Mouse (Mus musculus): ENCODE measurements at regions not wholly inside any gene's neighbourhood (a gene's known extent, or its start where the extent isn't known, plus 50 kb on each side); places are given as distances from the start of the nearest gene placed in this dataset.

DNA sequence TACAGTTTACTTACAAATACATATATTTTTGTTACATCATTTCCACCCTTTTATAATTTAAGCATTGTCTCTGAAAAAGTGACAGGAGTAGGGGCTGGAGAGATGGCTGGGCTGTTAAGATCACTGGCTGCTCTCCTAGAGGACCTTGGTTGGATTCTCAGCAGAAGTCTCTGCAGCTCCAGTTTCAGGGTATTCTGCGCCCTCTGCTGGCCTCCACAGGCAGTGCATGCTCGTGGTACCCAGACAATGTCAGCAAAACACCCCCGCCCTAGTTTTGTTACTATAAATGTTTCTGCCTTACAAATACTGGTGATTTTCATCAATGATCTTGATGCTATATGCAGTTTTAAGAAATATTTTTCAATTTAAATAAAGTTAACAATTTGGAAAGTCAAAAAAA is 190.7 kb upstream of the Tas2r134 start:
- WGBS = 50% methylated on average over 3 of the region's 3 CpGs
- H3K9ac ChIP-seq (ENCODE audit: low read depth, low read length) = no peak overlapping the region
- no peak overlapping the region for H3K4me3 ChIP-seq (ENCODE audit: low read length)
- H3K4me2 ChIP-seq (replicated peaks; ENCODE audit: low read depth, low read length) = no peak overlapping the region
- no peaks in the 10 kb centered on the region for H3K9me3 ChIP-seq (ENCODE audit: control insufficient read depth, low read length)
- H3K36me3 ChIP-seq (ENCODE audit: control insufficient read depth, insufficient read depth, low read length) = no peaks in the 10 kb centered on the region
- no peak overlapping the region for H3K27ac ChIP-seq (ENCODE audit: low read depth, low read length)
- H3K27me3 ChIP-seq (ENCODE audit: control insufficient read depth, insufficient read depth, low read length) = no peaks in the 10 kb centered on the region
- no peak for ATAC-seq (ENCODE audit: low FRiP score, low TSS enrichment)
- H3K4me1 ChIP-seq (ENCODE audit: control insufficient read depth, insufficient read depth, low read length) = no peaks in the 10 kb centered on the region

DNA sequence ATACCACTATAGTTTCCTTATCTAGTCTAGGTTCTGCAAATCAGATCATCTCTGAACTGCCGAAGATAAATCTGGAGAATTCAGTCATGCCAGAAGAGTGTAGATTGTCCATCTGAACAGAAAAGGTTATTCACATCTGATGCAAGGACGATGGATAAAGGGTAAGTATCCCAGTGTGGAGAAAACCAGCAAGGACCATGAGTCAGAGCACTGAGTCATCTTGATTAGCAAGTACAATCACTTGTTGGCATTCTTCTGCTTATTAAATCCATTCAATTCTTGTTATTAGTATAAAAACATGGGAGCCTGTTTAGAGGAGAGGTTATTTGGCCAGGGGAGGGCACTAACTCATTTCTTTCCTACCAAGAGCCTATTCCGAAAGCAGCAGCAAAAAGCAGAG is 195.7 kb upstream of the Tas2r134 start:
- no peaks in the 10 kb centered on the region for H3K9me3 ChIP-seq (ENCODE audit: control insufficient read depth, low read length)
- H3K9ac ChIP-seq (ENCODE audit: low read depth, low read length) = no peak overlapping the region
- H3K27ac ChIP-seq (ENCODE audit: low read depth, low read length) = no peak overlapping the region
- H3K4me1 ChIP-seq (ENCODE audit: control insufficient read depth, insufficient read depth, low read length) = no peaks in the 10 kb centered on the region
- H3K36me3 ChIP-seq (ENCODE audit: control insufficient read depth, insufficient read depth, low read length) = no peaks in the 10 kb centered on the region
- no peak for ATAC-seq (ENCODE audit: low FRiP score, low TSS enrichment)
- H3K27me3 ChIP-seq (ENCODE audit: control insufficient read depth, insufficient read depth, low read length) = no peaks in the 10 kb centered on the region
- no peak overlapping the region for H3K4me3 ChIP-seq (ENCODE audit: low read length)
- WGBS = 83% methylated on average over 3 of the region's 3 CpGs
- H3K4me2 ChIP-seq (replicated peaks; ENCODE audit: low read depth, low read length) = no peak overlapping the region

DNA sequence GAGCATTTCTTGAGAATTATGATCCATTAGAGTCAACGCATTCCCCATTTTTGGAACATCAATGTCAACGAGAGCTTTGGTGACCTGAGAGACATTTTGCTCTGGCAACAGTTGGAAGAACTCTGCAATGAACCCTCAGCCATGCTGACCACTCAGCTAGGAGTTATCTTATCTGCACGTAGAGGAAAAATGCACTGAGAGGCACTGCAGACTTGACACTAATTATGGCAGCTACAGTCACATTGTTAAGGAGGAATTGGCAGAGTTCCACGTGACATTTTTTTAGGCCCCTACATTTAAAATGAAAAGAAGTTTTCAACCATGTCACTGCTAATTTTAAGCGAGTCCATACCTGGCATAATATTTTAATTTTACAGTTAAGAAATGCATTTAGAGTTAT is 197.6 kb upstream of the Tas2r134 start:
- no peak overlapping the region for H3K4me3 ChIP-seq (ENCODE audit: low read length)
- no peaks in the 10 kb centered on the region for H3K27me3 ChIP-seq (ENCODE audit: control insufficient read depth, insufficient read depth, low read length)
- no peaks in the 10 kb centered on the region for H3K9me3 ChIP-seq (ENCODE audit: control insufficient read depth, low read length)
- H3K4me1 ChIP-seq (ENCODE audit: control insufficient read depth, insufficient read depth, low read length) = no peaks in the 10 kb centered on the region
- H3K36me3 ChIP-seq (ENCODE audit: control insufficient read depth, insufficient read depth, low read length) = no peaks in the 10 kb centered on the region
- no peak overlapping the region for H3K27ac ChIP-seq (ENCODE audit: low read depth, low read length)
- no peak overlapping the region for H3K4me2 ChIP-seq (replicated peaks; ENCODE audit: low read depth, low read length)
- H3K9ac ChIP-seq (ENCODE audit: low read depth, low read length) = no peak overlapping the region
- WGBS = 72% methylated on average over 5 of the region's 5 CpGs
- ATAC-seq (ENCODE audit: low FRiP score, low TSS enrichment) = no peak

DNA sequence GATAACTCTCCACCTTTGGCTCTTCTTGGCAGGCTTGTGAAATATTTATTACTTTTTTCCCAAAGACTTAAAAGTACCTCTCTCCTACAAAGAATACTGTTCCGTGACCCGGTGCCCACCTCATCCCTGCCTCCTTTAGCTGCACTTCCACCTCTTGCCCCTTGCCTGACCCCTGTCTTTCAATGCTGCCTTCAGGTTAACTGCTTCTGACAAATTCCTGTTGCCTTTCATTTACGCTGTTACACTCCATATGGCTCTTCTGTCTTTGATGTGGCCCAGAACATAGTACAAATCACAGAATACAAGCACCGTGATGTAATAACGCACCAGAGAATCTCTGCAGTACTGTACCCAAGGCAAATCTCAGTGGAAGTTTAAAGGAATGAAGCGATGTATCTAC is 204.9 kb upstream of the Tas2r134 start:
- H3K27ac ChIP-seq (ENCODE audit: low read depth, low read length) = no peak overlapping the region
- peak; percentile 73 for ATAC-seq (ENCODE audit: low FRiP score, low TSS enrichment)
- no peak overlapping the region for H3K4me3 ChIP-seq (ENCODE audit: low read length)
- 9% methylated on average over 6 of the region's 6 CpGs for WGBS
- no peaks in the 10 kb centered on the region for H3K36me3 ChIP-seq (ENCODE audit: control insufficient read depth, insufficient read depth, low read length)
- H3K27me3 ChIP-seq (ENCODE audit: control insufficient read depth, insufficient read depth, low read length) = no peaks in the 10 kb centered on the region
- no peak overlapping the region for H3K4me2 ChIP-seq (replicated peaks; ENCODE audit: low read depth, low read length)
- peaks cover 15% of the 10 kb centered on the region for H3K4me1 ChIP-seq (ENCODE audit: control insufficient read depth, insufficient read depth, low read length)
- no peaks in the 10 kb centered on the region for H3K9me3 ChIP-seq (ENCODE audit: control insufficient read depth, low read length)
- H3K9ac ChIP-seq (ENCODE audit: low read depth, low read length) = no peak overlapping the region

DNA sequence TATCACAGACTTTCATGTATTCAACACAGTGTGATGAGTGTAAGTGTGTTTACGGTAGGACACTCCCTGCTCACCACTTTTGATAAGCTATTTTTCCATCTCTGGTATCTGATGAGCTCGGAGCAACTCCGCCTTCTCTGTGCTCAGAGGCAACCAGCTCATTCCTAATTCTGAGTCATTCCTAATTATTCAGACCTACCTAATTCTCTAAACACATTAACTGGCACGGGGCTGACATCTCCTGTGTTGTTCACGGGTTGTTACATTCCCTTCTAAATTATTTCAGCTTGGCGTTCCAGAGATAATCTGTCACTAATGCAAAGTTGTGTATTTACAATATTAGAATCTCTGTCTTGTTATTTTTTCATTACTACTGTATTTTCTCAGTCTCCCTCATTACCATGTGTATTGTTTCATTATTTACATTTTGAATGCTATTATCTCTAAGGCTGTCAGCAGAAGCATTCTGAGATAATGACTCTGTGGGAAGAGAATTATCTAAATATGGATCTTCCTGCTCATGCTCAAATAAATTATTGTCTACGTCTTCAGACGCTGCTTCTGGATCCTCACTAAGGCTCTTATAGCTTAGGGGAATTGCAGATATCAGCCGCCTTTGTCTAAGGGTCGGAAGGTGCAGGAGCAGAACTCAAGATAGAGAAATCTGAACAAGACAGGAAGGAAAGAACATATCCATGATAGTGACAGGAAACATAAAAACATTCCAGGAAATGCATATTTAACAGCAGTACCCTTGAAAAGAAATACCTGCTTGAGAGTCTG is 209.2 kb upstream of the Tas2r134 start:
- peaks cover 11% of the 10 kb centered on the region for H3K4me1 ChIP-seq (ENCODE audit: control insufficient read depth, insufficient read depth, low read length)
- 76% methylated on average over 10 of the region's 10 CpGs for WGBS
- no peaks in the 10 kb centered on the region for H3K9me3 ChIP-seq (ENCODE audit: control insufficient read depth, low read length)
- no peak for ATAC-seq (ENCODE audit: low FRiP score, low TSS enrichment)
- H3K4me3 ChIP-seq (ENCODE audit: low read length) = no peak overlapping the region
- H3K27me3 ChIP-seq (ENCODE audit: control insufficient read depth, insufficient read depth, low read length) = no peaks in the 10 kb centered on the region
- no peaks in the 10 kb centered on the region for H3K36me3 ChIP-seq (ENCODE audit: control insufficient read depth, insufficient read depth, low read length)
- no peak overlapping the region for H3K27ac ChIP-seq (ENCODE audit: low read depth, low read length)
- H3K9ac ChIP-seq (ENCODE audit: low read depth, low read length) = no peak overlapping the region
- H3K4me2 ChIP-seq (replicated peaks; ENCODE audit: low read depth, low read length) = no peak overlapping the region

DNA sequence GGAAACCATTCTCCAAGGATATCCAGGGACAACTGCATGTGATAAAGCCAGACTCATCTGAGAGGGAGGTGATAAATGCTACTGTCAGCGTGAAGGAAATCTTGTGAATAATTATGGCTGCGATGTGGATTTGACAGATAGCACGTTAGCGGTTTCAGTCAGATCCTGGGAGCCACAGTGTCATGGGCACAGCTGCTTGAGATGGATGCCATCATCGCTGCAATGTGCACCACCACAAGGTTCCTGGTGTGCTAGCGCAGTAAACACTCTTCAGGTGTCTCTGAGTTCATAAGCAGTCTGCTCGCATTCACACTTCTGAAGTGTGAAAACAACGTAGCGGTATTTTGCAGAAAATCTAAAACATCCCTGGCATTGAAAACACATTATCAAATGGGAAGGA is 238.9 kb upstream of the Tas2r134 start:
- no peak overlapping the region for H3K9ac ChIP-seq (ENCODE audit: low read depth, low read length)
- ATAC-seq (ENCODE audit: low FRiP score, low TSS enrichment) = no peak
- H3K9me3 ChIP-seq (ENCODE audit: control insufficient read depth, low read length) = no peaks in the 10 kb centered on the region
- no peak overlapping the region for H3K4me3 ChIP-seq (ENCODE audit: low read length)
- no peaks in the 10 kb centered on the region for H3K36me3 ChIP-seq (ENCODE audit: control insufficient read depth, insufficient read depth, low read length)
- H3K4me2 ChIP-seq (replicated peaks; ENCODE audit: low read depth, low read length) = no peak overlapping the region
- no peak overlapping the region for H3K27ac ChIP-seq (ENCODE audit: low read depth, low read length)
- WGBS = 93% methylated on average over 9 of the region's 9 CpGs
- H3K4me1 ChIP-seq (ENCODE audit: control insufficient read depth, insufficient read depth, low read length) = no peaks in the 10 kb centered on the region
- H3K27me3 ChIP-seq (ENCODE audit: control insufficient read depth, insufficient read depth, low read length) = no peaks in the 10 kb centered on the region

DNA sequence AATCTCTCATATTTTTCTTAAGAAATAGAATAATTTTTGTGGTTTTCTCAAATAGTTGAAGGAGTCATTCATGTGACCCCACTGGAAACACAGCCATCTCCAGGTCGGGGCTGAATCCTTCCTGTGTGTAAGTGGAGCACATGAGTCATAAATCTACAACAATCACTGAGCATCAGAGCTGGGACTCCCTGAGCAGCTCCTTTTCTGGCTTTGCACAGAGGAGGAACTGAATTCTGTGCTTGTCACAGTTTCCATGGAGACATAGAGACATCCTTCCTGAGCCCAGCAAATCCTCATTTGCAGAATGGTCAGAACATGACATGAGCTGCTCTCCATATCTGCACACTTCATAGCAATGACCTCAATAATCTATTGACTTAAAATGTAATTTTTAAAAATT is 238.2 kb upstream of the Rnd3 start:
- no peak overlapping the region for H3K9ac ChIP-seq (ENCODE audit: low read depth, low read length)
- no peaks in the 10 kb centered on the region for H3K4me1 ChIP-seq (ENCODE audit: control insufficient read depth, insufficient read depth, low read length)
- H3K9me3 ChIP-seq (ENCODE audit: control insufficient read depth, low read length) = no peaks in the 10 kb centered on the region
- H3K4me3 ChIP-seq (ENCODE audit: low read length) = no peak overlapping the region
- no peaks in the 10 kb centered on the region for H3K36me3 ChIP-seq (ENCODE audit: control insufficient read depth, insufficient read depth, low read length)
- no peak overlapping the region for H3K4me2 ChIP-seq (replicated peaks; ENCODE audit: low read depth, low read length)
- 9% methylated on average over 1 of the region's 1 CpGs for WGBS
- H3K27me3 ChIP-seq (ENCODE audit: control insufficient read depth, insufficient read depth, low read length) = no peaks in the 10 kb centered on the region
- no peak overlapping the region for H3K27ac ChIP-seq (ENCODE audit: low read depth, low read length)
- ATAC-seq (ENCODE audit: low FRiP score, low TSS enrichment) = no peak

DNA sequence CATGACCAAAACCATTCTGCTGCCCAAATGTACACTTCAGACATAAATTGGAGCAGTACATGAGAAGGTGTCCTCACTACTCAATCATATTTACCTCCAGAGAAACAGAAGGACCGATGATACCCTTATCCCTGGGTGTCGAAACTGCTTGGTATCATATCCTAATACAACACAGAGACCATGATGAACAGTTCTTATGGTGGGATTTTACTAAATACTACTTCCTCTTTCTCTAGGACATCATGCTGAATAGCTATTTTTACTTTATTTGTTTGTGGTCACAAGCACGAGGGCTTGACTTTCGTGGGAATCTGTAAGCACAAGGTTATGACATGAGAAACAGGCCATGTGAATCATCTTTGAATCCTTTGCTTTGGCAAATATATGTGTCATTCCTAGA is 227.7 kb upstream of the Rnd3 start:
- no peak overlapping the region for H3K4me2 ChIP-seq (replicated peaks; ENCODE audit: low read depth, low read length)
- WGBS = 94% methylated on average over 4 of the region's 4 CpGs

DNA sequence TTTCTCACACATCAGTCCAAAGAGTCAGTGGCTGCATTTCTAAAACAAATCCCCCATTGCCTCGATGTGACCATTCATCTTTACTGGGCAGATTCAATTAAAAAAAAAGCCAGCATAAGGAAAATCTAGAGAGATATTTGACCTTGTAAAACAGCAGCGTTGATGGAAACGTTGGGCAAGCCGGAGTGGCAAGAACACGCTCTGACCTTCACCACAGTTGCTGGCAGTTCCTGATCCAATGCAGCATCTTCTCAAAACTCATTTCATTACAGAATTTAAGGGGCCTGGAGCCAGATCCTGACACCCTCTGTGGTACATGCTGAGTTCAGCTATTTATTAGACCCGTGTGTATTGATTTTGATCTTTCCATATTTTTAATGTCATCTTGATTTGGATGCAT is 225.7 kb upstream of the Rnd3 start:
- no peak overlapping the region for H3K27ac ChIP-seq (ENCODE audit: low read depth, low read length)
- 88% methylated on average over 6 of the region's 6 CpGs for WGBS
- no peak for ATAC-seq (ENCODE audit: low FRiP score, low TSS enrichment)
- H3K36me3 ChIP-seq (ENCODE audit: control insufficient read depth, insufficient read depth, low read length) = no peaks in the 10 kb centered on the region
- H3K9me3 ChIP-seq (ENCODE audit: control insufficient read depth, low read length) = no peaks in the 10 kb centered on the region
- H3K4me1 ChIP-seq (ENCODE audit: control insufficient read depth, insufficient read depth, low read length) = no peaks in the 10 kb centered on the region
- no peak overlapping the region for H3K9ac ChIP-seq (ENCODE audit: low read depth, low read length)
- H3K27me3 ChIP-seq (ENCODE audit: control insufficient read depth, insufficient read depth, low read length) = no peaks in the 10 kb centered on the region
- no peak overlapping the region for H3K4me2 ChIP-seq (replicated peaks; ENCODE audit: low read depth, low read length)
- H3K4me3 ChIP-seq (ENCODE audit: low read length) = no peak overlapping the region

More for the DNA sequence above, 227.7 kb upstream of the Rnd3 start:
- Histone ChIP-seq H3K4me3 (ENCODE audit: low read length) (no peak overlapping the region), H3K27ac (ENCODE audit: low read depth, low read length) (no peak overlapping the region), H3K4me1 (ENCODE audit: control insufficient read depth, insufficient read depth, low read length) (no peaks in the 10 kb centered on the region), H3K27me3 (ENCODE audit: control insufficient read depth, insufficient read depth, low read length) (no peaks in the 10 kb centered on the region), H3K9ac (ENCODE audit: low read depth, low read length) (no peak overlapping the region), H3K36me3 (ENCODE audit: control insufficient read depth, insufficient read depth, low read length) (no peaks in the 10 kb centered on the region), H3K9me3 (ENCODE audit: control insufficient read depth, low read length) (no peaks in the 10 kb centered on the region)
- ATAC-seq (ENCODE audit: low FRiP score, low TSS enrichment) = no peak
